Mouse (Mus musculus): ENCODE measurements around the gene Psmc3.

GRCm38 (mm10) chr2:91068872-91069165, 15.0 kb downstream of the Psmc3 start:
- TF ChIP-seq CTCF (IDR thresholded peaks at IDR 0.05; ENCODE audit: control insufficient read depth, insufficient read depth, insufficient replicate concordance, low read depth, low read length) (no peak), POLR2A (IDR thresholded peaks at IDR 0.05; ENCODE audit: control insufficient read depth, low read depth, low read length) (no peak)

All from testis, adult 2 months (tissue).